Mouse (Mus musculus): ENCODE data around the gene Nr0b2.

DNA sequence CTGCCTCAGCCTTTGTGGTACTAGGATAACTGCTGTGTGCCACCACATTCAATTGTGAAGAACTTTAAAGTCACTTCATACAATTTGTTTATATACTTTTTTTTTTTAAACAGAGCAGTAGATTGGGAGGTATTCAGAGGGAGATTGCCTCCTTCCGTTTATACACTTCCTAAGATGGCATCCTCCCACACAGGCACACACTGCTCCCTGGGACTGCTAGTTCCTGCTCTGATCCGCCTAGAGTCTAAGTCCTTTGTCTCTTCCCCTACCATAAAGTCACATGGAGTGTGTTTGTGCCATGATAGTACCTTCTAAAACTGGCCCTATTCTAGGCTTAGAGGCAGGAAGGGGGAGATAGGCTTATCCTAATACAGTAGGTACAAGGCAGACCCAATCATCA, 31.7 kb upstream of the Nr0b2 start:
- TF ChIP-seq CTCF (IDR thresholded peaks at IDR 0.05; ENCODE audit: insufficient read depth, low read length) (no peak), POLR2A (IDR thresholded peaks at IDR 0.05; ENCODE audit: borderline replicate concordance, extremely low read depth, low read depth, low read length) (no peak)
